Mouse (Mus musculus): ENCODE results near the gene Ribc2. TPM values are rescaled to one million over a fixed set of nuclear protein-coding genes. Genes with fewer than 3 reads are reported as not detected.

Ribc2 gene
- polyA plus RNA-seq, 1 experiment from 2014 or later, result 0.30 TPM

Other genes starting within 250 kb of the Ribc2 start
- gene Gm29666, start 212.0 kb upstream of the Ribc2 start, polyA plus RNA-seq (2015; fragmentation: Nextera tagmentation; extraction: Ambion mirVana), result 0.50 and 0.95 TPM in 2 replicates
- 40.6 and 42.8 TPM in 2 replicates for gene Nup50, start 208.7 kb upstream of the Ribc2 start, polyA plus RNA-seq (2015; fragmentation: Nextera tagmentation; extraction: Ambion mirVana)
- gene 5031439G07Rik, start 143.5 kb upstream of the Ribc2 start, polyA plus RNA-seq (2015; fragmentation: Nextera tagmentation; extraction: Ambion mirVana), result 7.1 and 7.2 TPM in 2 replicates
- 65.9 and 74.8 TPM in 2 replicates for gene Upk3a, start 114.9 kb upstream of the Ribc2 start, polyA plus RNA-seq (2015; fragmentation: Nextera tagmentation; extraction: Ambion mirVana)
- gene Fam118a, start 103.1 kb upstream of the Ribc2 start, polyA plus RNA-seq (2015; fragmentation: Nextera tagmentation; extraction: Ambion mirVana), result 23.3 and 23.9 TPM in 2 replicates
- 0.21 and 0.24 TPM in 2 replicates for gene Smc1b, start 114 bp upstream of the Ribc2 start, polyA plus RNA-seq (2015; fragmentation: Nextera tagmentation; extraction: Ambion mirVana)
- 202 and 212 TPM in 2 replicates for gene Fbln1, start 73.9 kb downstream of the Ribc2 start, polyA plus RNA-seq (2015; fragmentation: Nextera tagmentation; extraction: Ambion mirVana)
- 294 and 307 TPM in 2 replicates for gene Atxn10, start 204.2 kb downstream of the Ribc2 start, polyA plus RNA-seq (2015; fragmentation: Nextera tagmentation; extraction: Ambion mirVana)